Mouse (Mus musculus): ENCODE data around the gene Hecw2.

DNA sequence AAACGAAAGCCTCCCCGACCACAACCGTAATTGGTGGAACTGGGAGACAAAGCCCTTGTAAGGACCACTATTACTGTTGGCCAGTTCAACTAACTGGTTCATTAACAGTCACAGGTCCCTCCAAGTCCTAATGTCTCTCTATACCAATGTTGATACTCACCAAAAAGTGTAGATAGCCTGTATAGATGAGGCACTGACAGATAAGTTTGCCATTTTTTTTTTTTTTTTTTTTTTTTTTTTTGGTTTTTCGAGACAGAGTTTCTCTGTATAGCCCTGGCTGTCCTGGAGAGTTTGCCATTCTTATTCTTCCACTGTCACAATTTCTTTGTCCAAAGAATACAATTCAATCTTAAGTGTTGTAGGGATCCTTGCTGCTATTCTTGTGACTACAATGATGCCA lies 47.8 kb upstream of the Hecw2 start:
- TF ChIP-seq CTCF (conservative IDR thresholded peaks at IDR 0.05; ENCODE audit: low read length) (no peak), NANOG (IDR thresholded peaks at IDR 0.05; ENCODE audit: borderline replicate concordance, low read length) (no peak)
